Mouse (Mus musculus) cerebellum, adult 18-20 months (tissue): Measurements from ENCODE around the gene Prkar1b.

ENCODE experiments used
- DNase-seq, 2 experiments: peaks; one replicate each; pipeline ENCODE4 v3.0.0; 2021

Gene Prkar1b

DNA sequence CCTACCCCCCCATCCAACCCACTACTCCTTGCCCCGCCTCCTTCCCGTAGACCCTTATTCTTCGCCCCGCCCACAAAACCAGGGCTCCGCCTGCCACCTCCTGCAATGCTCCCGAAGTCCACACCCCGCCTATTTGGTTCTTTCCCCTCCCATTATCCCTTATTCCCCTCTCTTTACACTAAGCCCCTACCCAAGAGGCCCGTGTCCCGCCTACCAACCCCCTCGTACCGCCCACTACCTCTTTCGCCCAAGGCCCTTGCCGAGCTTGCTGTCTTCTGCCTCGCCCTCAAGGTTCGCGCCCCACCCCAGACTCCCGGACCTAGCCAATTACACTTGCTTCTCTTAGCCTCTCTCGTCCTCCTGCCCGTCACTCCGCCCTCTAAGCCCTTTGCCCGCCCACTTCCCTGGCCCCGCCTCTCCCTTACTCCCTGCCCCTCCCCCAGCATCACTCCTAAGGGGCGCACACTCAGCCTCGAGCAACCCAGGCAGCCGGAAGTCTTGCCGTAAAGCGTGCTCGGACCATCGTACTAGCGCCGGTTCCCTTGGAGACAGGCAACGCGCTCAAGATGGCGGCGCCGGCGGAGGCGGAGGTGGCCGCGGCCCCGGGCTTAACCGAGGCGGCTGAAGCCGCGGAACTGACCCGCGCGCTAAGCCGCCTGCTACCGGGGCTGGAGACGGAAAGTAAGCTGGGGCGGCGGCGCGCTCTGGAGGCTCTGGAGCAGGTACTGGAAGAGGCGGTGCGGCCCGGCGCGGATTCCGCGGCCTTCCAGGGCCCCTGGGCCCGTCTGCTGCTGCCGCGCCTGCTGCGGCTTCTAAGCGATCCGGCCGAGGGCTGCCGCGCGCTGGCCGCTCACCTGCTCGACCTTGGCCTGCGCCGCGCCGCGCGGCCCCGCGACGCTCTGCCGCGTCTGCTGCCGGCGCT, at the start of gene Prkar1b, which contains the start of gene Dnaaf5:
Prkar1b (minus strand) TSS at position 321 of the 922 bp plus-strand sequence.
Dnaaf5 (plus strand) TSS at position 543 of the 922 bp plus-strand sequence.
- DNase-seq, result peak; percentile 95 to 96

DNA sequence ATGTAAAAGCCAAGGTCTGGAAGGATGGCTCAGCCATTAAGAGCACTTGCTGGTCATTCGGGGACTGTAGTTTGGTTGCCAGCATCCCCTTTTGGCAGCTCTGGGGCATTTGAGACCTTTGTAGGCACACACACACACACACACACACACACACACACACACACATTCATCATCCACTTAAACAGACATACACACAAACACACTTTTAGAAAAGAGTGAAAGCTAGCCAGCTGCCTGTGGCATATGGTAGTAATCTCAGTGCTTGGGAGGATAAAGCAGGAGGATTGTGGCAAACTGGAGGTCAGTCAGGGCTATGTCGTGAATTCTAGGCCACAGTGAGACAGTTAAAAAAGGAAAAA, 49.8 kb upstream of the Prkar1b start:
- no peak for DNase-seq

DNA sequence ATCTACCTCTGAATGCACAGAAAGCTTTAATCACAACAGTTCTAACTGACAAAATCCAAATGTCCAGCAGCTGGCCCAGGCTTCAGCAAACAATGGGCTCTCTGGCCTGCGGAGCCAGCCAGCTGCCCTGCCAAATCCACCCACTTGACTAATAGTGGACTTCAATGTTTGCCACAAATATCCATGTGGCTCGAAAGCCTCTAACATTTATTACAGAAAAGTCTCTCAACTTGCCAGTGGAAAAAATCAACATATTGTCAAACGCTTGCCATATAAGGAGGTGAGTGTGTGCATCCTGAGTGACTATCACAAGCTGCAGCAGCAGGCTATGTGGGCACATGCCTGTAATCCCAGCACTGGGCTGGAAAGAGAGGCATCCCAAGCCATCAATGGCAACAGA, 49.0 kb upstream of the Prkar1b start:
- DNase-seq, result no peak

DNA sequence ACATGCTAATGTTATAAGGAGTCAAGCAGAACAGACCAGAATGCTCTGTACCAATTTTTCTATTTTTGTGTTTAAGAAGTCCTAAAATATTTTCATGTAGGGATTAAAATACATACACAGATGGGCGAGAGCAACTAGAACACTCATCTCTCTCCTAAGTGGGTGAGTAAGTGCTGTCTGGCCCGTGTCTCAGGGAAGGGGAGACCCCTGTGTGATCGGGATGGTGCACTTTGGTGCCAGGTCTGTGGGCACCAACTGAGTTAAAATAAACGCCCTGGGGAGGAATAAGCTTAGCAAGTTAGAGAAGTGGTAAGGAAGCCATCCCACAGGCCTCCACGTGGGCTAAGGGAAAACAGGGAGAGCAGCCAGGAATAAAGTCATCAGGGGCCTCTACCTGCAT, 41.2 kb upstream of the Prkar1b start:
- DNase-seq, result no peak

DNA sequence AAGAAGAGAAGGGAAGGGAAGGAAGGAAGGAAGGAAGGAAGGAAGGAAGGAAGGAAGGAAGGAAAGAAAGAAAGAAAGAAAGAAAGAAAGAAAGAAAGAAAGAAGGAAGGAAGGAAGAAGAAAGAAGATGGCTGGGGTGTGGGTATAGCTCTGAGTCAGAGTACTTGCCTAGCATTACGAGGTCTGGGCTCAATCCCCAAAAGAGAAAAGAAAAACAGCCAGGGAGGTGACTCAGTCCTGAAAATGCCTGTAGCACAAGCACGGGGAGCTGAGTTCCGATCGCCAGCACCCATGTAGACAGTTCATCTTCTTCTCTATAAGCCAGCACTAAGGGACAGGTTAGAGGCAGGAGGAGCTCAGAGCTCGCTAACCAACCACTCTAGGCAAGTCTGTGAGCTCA, 39.9 kb upstream of the Prkar1b start:
- no peak for DNase-seq

DNA sequence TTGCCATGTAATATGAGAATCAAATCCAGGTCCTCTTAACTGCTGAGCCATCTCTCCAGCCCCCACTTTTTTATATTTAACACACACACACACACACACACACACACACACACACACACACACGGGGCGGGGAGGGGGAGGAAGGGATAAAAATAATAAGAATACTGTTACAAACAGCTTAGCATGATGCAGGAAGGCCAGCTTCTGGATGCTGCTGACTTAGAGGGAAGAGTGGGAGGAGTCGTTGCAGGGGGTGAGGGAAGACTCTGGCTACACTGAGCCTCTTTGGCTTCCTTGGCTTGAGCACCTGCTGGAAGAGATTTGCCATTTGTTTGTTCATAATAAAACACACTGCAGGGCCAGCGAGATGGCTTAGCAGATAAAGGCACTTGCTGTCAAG, 35.1 kb upstream of the Prkar1b start:
- DNase-seq, result no peak

DNA sequence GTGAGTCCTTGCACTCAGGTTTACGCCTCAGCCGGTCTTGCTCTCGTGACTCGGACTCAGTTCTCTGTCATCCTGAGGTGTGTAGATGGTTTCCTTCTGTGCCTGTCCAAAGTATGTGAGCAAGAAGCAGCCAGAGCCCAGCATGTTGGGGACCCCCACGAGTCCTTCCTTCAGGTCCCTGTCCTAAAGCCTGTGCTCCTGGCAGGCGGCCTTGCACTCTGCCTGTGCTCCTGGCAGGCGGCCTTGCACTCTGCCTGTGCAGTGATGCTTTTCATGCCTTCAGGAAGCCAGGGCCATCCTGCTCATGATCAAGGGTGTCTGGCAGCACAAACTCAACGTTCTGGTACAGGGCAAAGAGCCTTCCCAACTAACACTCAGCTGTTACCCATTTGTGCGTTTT, 33.8 kb upstream of the Prkar1b start:
- DNase-seq, result peak; percentile 35 to 37

DNA sequence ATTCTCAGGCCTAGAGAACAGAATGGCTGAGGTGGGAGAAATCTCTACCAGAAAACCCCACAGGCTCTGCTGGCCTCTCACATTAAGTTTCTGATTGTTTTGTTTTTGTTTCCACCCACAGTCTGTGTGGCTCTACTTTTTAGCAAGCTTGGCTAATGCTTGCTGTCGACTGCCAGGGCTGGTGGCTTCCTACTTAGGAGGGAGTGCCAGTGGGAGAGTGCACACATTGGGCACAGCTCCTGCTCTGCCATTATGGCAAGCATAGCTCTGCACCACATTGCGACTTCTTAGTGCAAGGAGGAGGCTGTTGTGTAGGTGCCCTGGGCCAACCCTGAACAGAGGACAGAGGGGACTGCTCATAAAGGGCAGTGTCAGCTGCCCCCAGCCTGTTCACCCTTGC, 33.3 kb upstream of the Prkar1b start:
- no peak for DNase-seq

DNA sequence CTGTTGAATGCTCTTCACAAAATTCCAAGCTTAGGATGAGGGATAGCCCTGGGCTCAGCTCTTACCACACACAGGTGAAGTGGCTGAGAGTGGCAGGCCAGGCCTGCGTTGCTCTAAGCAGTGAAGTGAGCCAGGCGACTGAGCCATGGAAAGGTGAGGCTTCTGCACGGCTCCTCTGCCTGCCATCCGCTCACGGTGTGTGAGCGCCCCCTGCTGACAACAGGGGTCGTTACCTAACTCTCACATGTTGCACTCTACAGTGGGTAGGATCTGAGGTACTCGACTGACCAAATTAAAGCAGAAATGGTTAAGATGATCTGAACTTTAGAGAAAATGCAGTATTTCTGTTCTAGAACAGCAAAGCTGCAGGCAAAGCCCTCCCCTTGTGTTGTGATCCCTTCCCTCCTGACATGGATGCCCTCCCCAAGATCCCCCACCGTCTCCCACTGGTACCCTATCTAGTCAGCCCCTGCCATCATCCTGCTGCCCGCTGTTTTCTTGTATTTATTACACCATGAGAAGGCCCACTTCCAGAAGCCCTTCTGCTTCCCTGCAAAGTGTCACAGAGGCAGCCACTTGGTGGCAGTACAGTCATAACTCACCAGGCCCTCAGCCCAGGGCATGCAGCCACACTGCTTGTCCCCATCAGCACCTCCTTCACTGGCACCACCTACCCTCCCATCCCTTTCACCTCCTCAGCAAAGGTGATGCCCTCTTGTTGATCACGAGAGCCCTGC, 29.3 kb upstream of the Prkar1b start:
- peak; percentile 81 to 91 for DNase-seq

DNA sequence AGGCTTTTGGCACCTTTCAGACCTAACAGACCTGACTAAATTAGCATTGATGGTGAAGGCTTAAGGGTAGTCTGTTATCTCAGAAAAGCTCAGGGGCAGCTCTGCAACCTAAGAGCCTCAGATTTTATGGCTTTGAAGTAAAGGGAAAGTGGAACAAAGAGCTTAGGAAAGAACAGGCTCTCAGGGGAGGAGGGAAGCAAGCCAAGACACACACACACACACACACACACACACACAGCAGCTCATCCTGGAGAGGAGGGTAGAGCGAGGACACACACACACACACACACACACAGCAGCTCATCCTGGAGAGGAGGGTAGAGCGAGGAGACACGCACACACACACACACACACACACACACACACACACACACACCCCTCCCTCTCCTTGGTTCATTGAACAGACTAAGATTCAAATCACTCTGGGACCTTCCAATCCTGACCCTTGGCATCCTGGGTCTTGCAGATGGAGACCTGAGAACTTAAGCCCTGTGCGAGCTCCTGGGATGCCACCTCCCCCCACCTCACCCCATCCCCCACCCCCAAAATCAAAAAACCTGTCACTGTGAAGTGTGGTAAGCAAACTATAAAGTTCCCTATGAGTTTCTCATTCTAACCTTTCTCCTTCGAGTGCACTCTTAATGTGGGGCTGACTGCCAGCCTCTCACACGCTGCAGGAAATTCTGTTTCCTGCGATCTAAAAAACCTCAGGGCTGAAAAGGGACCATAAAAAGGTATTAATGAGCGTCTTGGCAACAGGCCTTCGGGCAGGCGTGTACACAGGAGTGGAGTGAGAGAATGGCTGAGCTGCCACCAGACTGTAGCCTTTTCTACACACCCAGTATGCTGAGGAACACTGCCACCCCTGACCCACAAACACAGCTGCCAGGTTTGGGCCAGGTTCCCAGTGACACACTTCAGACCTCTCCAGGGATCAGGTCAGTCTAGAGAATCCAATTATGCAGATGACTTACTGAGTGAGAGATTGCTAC, 25.1 kb upstream of the Prkar1b start:
- DNase-seq, result peak in 1 of 2 experiments; percentile 39

DNA sequence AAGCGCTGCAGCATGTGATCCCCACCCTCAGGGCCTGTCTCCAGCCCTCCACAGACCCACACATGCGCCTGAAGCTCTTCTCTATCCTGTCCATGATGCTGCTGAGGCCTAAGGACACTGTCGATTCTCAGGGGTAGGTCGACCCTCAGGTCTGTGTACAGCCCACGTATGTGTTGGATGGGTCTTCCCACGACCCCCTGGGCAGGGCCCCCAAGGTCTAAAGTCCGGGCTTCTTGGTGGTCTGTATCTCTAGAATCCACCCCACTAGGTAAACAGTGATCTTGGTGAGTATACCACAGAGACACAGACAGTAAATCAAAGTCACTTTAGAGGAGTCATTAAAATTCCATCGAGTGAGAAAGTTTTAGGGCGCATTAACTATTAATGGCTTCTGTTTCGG, 24.3 kb upstream of the Prkar1b start:
- DNase-seq, result no peak

DNA sequence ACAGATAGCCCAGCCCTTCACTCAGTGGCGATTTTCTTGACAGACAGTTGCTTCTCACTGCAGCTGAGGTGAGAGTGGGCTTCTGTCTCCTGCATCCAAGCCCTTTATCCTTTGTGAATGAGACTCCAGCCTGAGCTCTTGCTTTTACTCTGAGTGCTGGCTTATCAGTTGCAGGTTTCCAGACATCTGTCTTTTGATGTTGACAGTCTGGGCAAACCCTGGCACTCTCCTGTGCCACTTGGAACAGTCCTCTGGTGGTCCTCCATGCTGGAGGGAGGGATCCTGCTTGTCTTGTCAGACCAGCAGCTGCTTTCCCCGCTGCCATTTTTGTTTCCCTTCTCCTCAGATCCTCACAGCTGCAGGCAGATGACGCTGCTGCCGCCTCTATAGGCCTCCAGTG, 22.1 kb upstream of the Prkar1b start:
- no peak for DNase-seq

DNA sequence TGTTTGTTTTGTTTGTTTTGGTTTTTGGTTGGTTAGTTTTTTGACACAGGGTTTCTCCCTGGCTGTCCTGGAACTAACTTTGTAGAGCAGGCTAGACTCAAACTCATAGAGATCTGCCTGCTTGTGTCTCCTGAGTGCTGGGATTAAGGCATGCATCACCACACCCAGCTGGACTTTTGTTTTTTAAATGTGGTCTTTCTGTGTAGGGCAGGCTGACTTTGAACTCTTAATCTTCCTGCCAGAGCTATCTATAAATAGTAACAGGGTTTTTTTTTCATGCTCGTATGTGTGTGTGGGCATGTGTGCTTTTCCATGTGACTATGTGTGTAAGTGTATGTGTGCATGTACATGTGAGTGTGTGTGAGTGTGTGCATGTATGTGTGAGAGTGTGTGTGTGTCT, 17.7 kb upstream of the Prkar1b start:
- no peak for DNase-seq

DNA sequence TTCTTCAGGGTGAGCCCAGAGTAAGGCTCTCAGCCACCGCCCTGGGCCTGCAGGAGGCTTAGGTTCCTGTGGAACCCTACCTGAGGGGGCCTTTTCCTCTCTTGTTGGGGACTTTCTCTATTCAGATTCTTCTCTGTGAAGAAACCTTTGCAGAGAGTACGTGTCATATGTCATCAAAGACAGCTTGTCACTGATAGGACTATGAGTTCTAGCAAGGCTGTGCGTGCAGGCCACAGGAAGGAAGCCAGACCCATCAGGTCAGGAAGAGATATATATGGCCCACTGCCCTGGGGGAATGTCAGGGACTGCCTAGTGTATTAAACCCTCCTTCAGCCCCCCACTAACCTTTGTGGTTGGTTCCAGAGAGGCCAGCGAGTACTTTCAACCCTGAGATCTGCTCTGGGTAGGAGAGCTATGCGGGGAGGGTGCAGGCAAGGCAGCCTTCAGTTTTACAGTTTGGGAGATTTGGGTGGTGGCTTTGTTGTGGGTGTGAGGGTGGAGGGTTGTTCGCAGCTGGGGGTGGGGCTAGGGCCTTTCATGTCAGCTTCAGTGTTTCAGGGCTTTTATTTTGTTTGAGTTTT, 17.1 kb upstream of the Prkar1b start:
- no peak for DNase-seq

DNA sequence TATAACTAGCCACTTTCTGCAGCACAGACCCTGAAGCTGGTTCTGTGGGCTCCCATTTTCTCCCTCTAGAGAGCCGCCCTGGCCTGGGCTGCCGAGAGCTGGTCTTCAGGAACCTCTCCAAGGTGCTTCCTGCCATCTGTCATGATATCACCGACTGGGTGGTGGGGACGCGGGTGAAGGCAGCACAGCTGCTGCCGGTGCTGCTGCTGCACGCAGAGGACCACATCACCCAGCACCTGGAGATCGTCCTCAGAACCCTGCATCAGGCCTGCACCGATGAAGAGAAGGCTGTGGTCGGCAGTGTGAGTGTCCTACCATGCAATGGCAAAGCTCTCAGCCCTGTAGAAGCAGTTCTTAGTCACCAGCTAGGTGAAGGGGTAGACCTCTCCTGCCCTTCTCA, 11.8 kb upstream of the Prkar1b start:
- DNase-seq, result no peak

DNA sequence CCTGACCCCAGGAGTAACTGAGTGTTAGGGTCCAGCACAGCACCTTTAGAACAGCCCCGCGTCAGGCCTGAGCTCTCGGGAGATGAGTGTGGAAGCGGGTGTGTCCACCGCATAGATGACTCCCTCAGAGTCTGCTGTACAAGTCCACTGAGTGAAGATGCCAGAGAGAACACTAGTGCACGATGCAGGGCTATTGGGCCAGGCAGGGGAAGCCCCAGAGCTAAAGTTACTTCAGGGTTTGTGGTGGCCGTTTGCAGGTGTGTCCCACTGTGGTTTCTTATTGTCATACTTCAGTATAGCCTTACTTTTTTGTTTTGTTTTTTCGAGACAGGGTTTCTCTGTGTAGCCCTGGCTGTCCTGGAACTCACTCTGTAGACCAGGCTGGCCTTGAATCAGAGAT, 11.1 kb upstream of the Prkar1b start:
- DNase-seq, result no peak

DNA sequence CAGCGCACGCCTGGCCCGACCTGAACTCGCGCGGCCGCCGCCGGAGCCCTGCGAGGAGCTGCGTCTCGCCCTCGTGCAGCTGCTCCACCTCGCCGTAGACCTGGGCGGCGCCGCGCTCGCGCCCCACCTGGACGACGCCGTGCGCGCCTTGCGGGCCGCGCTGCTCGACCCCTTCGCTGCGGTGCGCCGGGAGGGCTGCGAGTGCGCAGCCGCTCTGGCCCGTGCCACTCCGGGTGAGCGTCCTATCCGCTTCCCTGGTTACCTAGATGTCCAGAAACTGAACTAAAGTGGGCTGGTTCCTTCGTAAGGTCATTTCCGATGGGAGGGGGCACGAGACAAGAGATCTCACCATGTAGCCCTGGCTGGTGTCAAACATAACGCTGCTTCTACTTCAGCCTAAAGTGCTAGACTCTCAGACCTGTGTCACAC, 816 bp upstream of the Prkar1b start:
- DNase-seq, result peak; percentile 39 to 61

DNA sequence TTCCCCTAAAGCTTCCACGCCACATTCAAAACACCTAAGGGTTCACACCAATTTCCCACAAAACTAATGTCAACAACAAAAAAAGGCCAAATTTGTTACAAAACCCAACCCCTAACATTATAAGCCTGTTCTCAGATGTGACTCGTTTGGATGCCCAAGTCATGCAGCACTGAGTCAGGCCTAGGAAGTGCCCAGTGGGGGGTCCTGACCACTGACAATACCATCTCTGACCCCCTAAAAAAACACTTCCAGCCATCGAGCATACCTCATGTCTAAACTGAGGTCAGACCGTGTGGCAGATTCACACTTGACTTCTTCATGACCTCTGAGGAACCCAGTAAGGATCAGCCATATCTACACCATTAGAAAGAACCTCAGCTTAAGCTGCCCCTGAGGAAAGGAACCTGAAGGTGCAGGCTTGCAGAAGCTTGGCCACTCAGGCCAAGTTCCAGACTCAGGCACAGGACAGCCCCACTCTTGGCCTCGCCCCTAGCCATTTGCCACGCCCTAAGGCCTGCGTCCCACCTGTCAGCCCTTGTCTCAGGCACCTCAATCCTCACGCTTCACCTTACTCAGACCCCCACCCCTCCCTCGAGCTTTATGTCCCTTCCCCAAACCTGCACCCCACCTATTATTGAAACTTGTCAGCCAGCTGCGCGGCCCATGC, 662 bp downstream of the Prkar1b start:
- DNase-seq, result peak in 1 of 2 experiments; percentile 54

DNA sequence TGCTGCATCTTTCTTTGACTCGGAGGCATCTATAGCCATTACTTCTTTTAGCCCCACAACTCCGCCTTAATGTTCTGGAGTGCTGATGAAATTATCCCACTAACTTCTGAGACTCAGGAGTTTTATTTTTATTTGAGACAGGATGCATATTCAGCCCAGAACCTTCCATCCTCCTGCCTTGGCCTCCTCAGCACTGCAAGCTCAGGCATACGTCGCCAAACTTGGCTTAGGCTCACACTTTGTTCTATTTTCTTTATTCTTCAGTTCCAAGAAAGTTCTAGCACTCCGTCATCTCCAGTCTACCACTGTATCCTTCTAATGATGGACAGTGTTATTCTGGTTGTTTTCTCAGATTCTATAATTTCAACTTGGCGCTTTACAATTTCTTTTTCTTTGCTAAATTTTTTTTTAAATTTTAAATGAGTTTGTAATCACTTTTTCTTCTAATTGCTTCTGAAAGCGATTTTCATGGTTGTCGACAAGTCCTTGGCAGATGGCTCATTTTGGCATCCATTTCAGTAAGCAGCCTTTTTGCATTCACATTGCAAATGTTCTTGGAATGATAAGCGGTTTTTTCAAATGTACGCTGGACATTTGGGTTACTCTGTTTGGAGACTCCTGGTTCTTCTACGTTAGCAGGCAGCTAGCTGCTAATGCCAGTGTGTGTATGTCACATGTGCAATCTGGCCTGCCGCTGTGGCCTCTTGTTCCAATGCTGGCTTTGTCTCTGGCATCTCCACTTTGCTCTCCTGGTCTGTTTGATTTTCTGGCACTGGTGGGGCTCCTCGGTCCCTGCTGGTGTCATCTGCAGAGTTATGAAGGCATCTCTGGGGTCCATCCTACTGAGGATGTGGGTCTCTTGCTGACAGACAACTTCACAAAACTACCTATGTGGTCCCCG, 2.4 kb downstream of the Prkar1b start:
- DNase-seq, result peak; percentile 66 to 73

DNA sequence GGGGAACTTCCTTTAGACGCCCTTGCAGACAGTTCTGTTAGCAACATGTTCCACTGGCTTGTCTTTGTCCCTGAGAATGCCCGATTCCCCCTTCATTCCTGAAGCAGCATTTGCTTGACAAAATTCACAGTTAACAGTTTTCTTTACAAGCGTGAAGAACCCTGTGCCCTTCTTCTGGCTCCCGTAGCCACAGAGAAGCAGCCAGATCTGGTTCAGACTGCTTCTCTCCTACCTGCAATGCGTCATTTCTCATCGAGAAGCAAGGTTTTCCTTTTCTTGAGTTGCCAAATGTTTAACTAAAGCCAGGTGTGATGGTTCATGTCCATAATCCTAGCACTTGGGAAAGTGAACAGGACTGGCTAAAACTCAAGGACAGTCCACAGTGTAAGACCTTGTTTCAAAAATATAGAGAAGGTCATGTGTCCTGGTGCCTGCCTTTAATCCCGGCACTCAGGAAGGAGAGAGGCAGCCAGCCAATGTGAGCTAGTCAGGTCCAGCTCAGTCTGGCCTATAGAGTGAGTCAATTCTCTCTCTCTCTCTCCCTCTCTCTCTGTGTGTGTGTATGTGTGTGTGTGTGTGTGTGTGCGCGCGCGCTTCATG, 3.2 kb downstream of the Prkar1b start:
- DNase-seq, result peak; percentile 63 to 71
